Mouse (Mus musculus): ENCODE data around the gene Rab40c. TPM values are rescaled to one million over a fixed set of nuclear protein-coding genes. Genes with fewer than 3 reads are reported as not detected.
A peak's percentile ranks its signal among the peaks of the same experiment; 100 is the strongest.

Gene Rab40c
- polyA plus RNA-seq, 1 experiment, result 68.9 TPM

DNA sequence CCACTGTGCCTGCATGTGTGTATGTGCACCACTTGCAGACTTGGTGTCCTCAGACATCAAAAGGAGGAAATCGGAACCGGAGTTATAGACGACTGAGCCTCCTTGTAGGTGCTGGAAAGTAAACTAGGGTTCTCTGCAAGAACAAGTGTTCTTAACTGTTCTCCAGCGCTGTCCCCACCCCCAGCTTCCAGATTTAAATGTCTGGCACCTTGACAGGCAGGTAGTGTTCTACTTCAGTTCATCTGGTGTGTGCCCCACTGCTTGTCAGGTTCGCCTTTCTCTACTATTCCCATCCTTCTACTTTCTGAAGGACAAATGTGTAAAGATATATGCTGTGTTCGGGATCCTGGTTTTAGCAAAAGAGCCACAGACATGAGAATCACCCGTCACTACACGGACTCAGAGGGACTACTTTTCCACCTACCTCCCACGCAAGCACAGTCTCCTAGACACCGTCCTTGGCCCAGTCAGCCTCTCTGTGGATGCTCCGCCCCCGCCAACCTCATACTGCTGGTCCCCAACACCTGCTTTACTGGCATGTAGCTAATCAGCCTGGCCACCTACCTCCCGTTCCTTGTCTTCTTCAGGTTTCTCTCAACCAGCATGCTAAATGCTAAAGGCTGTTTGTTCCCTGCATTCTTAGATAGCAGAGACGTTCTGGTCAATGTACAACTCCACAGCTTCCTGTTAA, 6.2 kb downstream of the Rab40c start:
- Histone ChIP-seq H3K4me3 (ENCODE audit: insufficient read depth, low read length) (no peak overlapping the region), H3K27ac (ENCODE audit: insufficient read depth, low read length) (peak overlapping the region; percentile 26), H3K4me1 (ENCODE audit: control insufficient read depth, insufficient read depth, low read length) (peaks cover 25% of the 10 kb centered on the region)
- no peak for TF ChIP-seq POLR2A (IDR thresholded peaks at IDR 0.05; ENCODE audit: extremely low read depth, insufficient read depth, low read length)
- TF ChIP-seq CTCF (IDR thresholded peaks at IDR 0.05; ENCODE audit: extremely low read depth, insufficient read depth, low read length), result no peak

DNA sequence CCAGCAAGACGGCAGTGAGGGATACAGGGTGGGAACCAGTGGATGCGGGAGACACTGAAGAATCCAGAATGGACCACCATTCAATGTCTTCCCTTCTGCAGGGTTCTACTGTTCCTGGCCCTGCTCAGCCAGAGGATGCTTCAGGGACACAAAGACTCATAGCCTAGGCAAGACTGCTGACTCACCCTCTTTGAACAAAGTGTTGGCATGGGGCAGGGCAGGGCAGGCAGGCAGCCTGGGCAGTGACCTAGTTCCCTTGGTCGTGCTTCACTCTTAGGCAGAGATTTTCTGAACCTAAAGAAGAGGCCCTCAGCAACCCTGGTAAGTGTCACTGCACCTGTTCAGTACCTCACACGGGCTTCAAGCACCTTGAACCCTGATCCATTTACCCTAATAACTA, 7.7 kb downstream of the Rab40c start:
- TF ChIP-seq CTCF (IDR thresholded peaks at IDR 0.05; ENCODE audit: extremely low read depth, insufficient read depth, low read length), result no peak
- TF ChIP-seq POLR2A (IDR thresholded peaks at IDR 0.05; ENCODE audit: extremely low read depth, insufficient read depth, low read length), result no peak
- Histone ChIP-seq H3K4me3 (ENCODE audit: insufficient read depth, low read length) (no peak overlapping the region), H3K27ac (ENCODE audit: insufficient read depth, low read length) (peak overlapping the region; percentile 70), H3K4me1 (ENCODE audit: control insufficient read depth, insufficient read depth, low read length) (peaks cover 30% of the 10 kb centered on the region)

DNA sequence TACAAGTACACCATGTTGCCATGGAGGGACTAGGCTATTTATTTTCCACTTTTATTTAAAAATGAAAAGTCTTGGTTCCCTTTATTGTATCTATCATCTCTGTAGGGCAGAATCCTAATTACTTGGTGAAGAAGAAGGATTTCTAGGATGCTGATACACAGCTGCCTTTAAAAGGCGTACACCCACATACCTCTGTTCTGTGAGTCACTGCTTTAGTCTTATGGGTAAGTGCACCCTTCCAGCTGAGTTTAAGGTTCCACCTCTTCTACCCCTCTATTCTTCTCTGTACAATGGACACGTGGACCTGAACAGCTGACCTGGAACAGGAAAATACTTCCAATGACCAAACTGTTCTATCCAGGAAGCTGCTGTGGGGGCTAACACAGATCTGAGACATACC, 11.9 kb downstream of the Rab40c start:
- no peak overlapping the region for H3K4me3 ChIP-seq (ENCODE audit: insufficient read depth, low read length)
- TF ChIP-seq CTCF (IDR thresholded peaks at IDR 0.05; ENCODE audit: extremely low read depth, insufficient read depth, low read length), result no peak
- TF ChIP-seq POLR2A (IDR thresholded peaks at IDR 0.05; ENCODE audit: extremely low read depth, insufficient read depth, low read length), result no peak
- H3K27ac ChIP-seq (ENCODE audit: insufficient read depth, low read length), result no peak overlapping the region
- H3K4me1 ChIP-seq (ENCODE audit: control insufficient read depth, insufficient read depth, low read length), result peaks cover 20% of the 10 kb centered on the region

DNA sequence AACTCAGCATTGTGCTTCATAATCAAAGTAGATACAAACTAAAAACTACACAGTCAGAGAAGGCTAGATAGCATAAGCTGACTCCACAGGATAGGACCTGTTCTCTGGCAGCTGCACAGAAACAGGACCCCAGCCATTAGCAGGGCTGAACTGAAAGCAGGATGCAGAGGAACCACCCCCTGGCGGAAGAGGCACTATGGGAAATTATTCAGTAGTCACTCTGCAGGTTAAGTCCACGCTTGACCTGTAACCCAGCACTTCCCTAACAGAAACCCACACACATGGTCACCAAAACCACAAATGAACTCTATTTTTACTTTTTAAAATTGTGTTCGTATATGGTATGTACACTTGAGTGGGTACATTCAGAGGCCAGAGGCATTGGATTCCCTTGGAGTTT, 16.5 kb downstream of the Rab40c start:
- TF ChIP-seq CTCF (IDR thresholded peaks at IDR 0.05; ENCODE audit: extremely low read depth, insufficient read depth, low read length) (no peak), POLR2A (IDR thresholded peaks at IDR 0.05; ENCODE audit: extremely low read depth, insufficient read depth, low read length) (no peak)
- H3K4me3 ChIP-seq (ENCODE audit: insufficient read depth, low read length), result no peak overlapping the region
- H3K27ac ChIP-seq (ENCODE audit: insufficient read depth, low read length), result no peak overlapping the region
- peaks cover 12% of the 10 kb centered on the region for H3K4me1 ChIP-seq (ENCODE audit: control insufficient read depth, insufficient read depth, low read length)

DNA sequence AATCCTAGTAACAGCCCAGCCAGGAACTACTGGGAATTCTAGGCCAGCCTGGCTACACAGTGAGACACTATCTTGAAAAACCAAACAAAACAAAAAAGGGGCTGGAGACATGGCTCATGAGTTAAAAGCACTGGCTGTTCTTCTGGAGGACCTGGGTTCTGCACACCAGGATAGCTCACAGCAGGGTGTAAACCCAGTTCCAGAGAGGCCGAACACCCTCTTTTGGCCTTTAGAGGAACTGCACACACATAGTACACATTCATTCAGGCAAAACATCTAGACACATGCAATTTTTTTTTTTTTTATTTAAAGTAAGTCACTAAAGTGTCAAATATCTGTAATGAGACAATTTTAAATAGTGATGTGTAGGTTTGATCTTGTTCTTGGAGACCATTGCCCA, 19.3 kb downstream of the Rab40c start:
- peaks cover 2% of the 10 kb centered on the region; the same call in 1 of the 2 replicates for H3K4me1 ChIP-seq (ENCODE audit: control insufficient read depth, insufficient read depth, low read length)
- no peak overlapping the region for H3K27ac ChIP-seq (ENCODE audit: insufficient read depth, low read length)
- TF ChIP-seq CTCF (IDR thresholded peaks at IDR 0.05; ENCODE audit: extremely low read depth, insufficient read depth, low read length) (no peak), POLR2A (IDR thresholded peaks at IDR 0.05; ENCODE audit: extremely low read depth, insufficient read depth, low read length) (no peak)
- H3K4me3 ChIP-seq (ENCODE audit: insufficient read depth, low read length), result no peak overlapping the region

DNA sequence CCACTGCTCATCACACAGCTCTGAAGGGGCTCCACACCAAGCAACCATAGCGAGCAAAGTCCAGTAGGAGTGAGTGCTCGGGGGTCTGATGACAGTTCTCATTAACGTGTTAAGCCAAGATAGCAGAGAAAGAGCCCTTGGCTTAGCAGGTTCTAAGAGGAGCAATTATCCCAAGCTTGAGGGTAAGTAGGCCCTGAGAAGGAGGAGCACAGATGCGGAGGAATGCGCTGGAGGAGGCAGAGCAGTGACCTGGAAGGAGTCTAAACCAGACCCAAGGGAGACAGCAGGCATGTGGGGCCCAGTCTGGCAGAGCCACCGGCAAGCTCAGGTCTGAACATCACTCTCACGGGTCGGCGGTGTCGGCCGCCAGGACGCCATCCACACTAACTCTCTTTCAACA, 23.6 kb downstream of the Rab40c start:
- Histone ChIP-seq H3K4me3 (ENCODE audit: insufficient read depth, low read length) (no peak overlapping the region), H3K27ac (ENCODE audit: insufficient read depth, low read length) (no peak overlapping the region), H3K4me1 (ENCODE audit: control insufficient read depth, insufficient read depth, low read length) (peaks cover 2% of the 10 kb centered on the region; the same call in 1 of the 2 replicates)
- TF ChIP-seq POLR2A (IDR thresholded peaks at IDR 0.05; ENCODE audit: extremely low read depth, insufficient read depth, low read length) (no peak), CTCF (IDR thresholded peaks at IDR 0.05; ENCODE audit: extremely low read depth, insufficient read depth, low read length) (no peak)

DNA sequence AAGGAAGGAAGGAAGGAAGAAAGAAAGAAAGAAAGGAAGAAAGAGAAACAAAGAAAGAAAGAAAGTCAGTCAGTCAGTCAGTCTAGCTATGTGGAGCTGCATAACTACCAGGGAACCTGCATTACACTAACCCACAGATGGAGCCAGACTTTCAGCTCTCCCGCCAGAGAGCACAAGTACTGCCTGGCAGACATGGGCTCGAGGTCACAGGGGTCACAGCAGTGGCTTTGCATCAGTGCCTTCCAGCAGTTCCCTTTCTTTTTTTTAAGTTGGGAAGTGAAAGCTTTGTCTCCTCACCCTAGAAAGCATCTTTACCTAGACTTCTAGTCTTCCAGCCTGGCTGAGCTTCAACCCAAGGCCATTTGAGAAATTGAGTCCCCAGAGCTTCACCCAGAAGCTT, 24.1 kb downstream of the Rab40c start:
- no peak overlapping the region for H3K27ac ChIP-seq (ENCODE audit: insufficient read depth, low read length)
- no peak overlapping the region for H3K4me3 ChIP-seq (ENCODE audit: insufficient read depth, low read length)
- peaks cover 2% of the 10 kb centered on the region; the same call in 1 of the 2 replicates for H3K4me1 ChIP-seq (ENCODE audit: control insufficient read depth, insufficient read depth, low read length)
- TF ChIP-seq POLR2A (IDR thresholded peaks at IDR 0.05; ENCODE audit: extremely low read depth, insufficient read depth, low read length) (no peak), CTCF (IDR thresholded peaks at IDR 0.05; ENCODE audit: extremely low read depth, insufficient read depth, low read length) (no peak)

DNA sequence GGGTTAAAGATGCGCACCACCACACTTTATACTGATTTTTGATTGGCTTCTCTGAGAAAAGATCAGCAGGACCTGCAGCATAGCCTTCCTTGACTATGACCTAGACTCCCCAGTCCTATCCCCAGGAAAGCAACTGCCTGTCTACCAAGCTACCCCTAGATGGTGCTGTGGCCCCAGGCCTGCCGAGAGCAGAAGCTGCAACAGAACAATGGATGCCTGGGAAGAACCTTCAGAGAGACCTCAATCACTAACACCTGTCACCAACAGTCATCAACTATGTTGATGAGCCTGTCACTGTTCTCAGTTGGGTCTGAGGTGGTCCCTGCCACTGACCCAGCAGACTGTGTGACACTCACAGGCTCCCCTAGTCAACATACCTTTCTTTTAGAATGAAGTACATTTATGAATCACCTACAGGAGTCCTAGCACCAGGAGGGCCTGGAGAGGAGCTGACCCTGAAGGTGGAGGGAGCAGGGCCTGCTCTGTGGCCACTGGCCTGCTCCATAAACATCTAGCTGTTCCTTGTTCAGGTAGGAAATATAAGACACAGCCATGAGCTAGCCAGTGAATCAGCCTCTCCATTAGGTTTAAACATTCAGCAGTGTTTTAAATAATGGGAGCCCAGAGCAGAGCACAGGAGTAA, 25.4 kb downstream of the Rab40c start:
- Histone ChIP-seq H3K4me3 (ENCODE audit: insufficient read depth, low read length) (no peak overlapping the region), H3K4me1 (ENCODE audit: control insufficient read depth, insufficient read depth, low read length) (peaks cover 3% of the 10 kb centered on the region; the same call in 1 of the 2 replicates), H3K27ac (ENCODE audit: insufficient read depth, low read length) (no peak overlapping the region)
- TF ChIP-seq POLR2A (IDR thresholded peaks at IDR 0.05; ENCODE audit: extremely low read depth, insufficient read depth, low read length), result no peak
- peak; percentile 98 for TF ChIP-seq CTCF (IDR thresholded peaks at IDR 0.05; ENCODE audit: extremely low read depth, insufficient read depth, low read length)

DNA sequence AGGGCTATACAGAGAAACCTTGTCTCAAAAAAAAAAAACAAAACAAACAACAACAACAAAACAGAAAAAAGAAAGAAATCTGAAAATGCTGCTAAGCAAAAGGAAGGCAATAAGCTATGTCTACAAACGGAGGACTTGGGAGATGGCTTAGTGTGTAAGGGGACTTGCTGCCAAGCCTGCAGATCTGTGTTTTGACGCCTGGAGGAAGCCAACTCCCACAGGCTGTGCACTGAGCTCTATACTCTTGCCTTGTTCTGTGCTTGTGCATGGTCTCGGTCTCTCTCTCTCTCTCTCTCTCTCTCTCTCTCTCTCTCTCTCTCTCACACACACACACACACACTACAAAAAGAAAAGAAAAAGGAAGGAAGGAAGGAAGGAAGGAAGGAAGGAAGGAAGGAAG, 30.7 kb downstream of the Rab40c start:
- TF ChIP-seq CTCF (IDR thresholded peaks at IDR 0.05; ENCODE audit: extremely low read depth, insufficient read depth, low read length), result no peak
- TF ChIP-seq POLR2A (IDR thresholded peaks at IDR 0.05; ENCODE audit: extremely low read depth, insufficient read depth, low read length), result no peak
- Histone ChIP-seq H3K27ac (ENCODE audit: insufficient read depth, low read length) (no peak overlapping the region), H3K4me3 (ENCODE audit: insufficient read depth, low read length) (no peak overlapping the region), H3K4me1 (ENCODE audit: control insufficient read depth, insufficient read depth, low read length) (0 out of 2 replicates have a peak, but pooled peaks cover 1% of the 10 kb centered on the region)

DNA sequence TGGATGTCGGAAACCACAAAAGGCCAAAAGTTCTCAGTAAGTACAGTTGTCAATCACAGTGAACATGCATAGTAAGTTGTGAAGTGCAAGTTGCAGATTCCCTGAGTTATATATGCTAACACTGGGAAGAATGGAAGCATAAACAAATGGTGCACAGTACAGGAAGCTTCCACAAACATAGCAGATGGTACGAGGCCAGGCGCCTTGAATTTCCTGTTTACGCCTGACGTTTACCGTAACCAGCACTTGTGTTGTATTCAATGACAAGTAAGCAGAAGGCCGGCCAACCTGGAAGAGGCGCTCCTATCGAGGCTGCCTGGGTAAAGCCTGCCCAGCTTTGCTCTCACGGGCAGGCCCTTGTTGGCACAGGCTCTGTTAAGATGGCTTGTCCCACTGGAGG, 32.1 kb downstream of the Rab40c start:
- no peak overlapping the region for H3K4me3 ChIP-seq (ENCODE audit: insufficient read depth, low read length)
- H3K27ac ChIP-seq (ENCODE audit: insufficient read depth, low read length), result no peak overlapping the region
- H3K4me1 ChIP-seq (ENCODE audit: control insufficient read depth, insufficient read depth, low read length), result 0 out of 2 replicates have a peak, but pooled peaks cover 1% of the 10 kb centered on the region
- no peak for TF ChIP-seq POLR2A (IDR thresholded peaks at IDR 0.05; ENCODE audit: extremely low read depth, insufficient read depth, low read length)
- no peak for TF ChIP-seq CTCF (IDR thresholded peaks at IDR 0.05; ENCODE audit: extremely low read depth, insufficient read depth, low read length)
